Mouse (Mus musculus) testis, postnatal 14 days (tissue): Measurements from ENCODE around the gene Abcf2.

Source experiments
- DNase-seq: peaks from one replicate; pipeline ENCODE4 v3.0.0; 2021; ENCODE audit warnings: low spot score

Abcf2 gene

DNA sequence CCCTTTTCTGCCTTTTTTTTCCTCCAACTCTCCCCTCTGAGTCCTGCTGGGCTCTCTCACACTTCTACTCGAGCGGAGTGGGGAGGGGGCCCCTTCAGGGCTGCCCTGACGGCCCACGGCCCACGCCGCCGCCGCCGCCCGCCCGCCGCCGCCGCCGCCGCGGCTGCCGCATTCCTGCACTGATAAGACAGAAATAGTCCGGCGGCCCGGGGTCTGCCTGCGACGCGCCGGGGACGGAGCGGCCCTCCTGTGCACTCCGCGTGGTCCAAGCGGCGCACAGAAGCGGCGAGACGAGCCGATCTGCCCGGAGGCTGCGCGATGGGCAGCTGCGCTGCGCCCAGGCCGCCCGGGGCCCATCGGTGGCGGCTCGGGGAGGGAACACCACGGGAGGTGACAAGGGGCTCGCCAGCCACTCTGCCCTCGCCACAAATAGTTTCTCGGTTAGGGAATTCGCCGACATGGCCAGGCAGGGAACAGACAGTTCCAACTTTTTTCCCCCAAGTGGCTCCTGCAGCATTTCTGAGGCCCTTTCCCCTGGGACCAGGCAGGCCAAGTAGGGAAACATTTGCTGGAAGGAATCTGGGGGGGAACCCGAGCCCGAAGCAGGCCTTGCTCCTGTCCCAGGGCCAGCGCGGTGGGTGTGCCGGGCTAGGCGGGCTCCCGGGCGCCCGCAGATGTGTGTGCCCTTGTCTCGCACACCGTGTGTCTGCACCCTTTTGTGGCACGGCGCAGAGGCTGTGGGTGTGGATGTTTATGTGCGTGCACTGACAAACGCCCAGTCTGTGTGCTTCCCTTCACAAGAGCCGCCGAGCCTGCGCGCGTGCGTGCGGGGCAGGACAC is 24.9 kb upstream of the Abcf2 start:
- peak; percentile 81 for DNase-seq

DNA sequence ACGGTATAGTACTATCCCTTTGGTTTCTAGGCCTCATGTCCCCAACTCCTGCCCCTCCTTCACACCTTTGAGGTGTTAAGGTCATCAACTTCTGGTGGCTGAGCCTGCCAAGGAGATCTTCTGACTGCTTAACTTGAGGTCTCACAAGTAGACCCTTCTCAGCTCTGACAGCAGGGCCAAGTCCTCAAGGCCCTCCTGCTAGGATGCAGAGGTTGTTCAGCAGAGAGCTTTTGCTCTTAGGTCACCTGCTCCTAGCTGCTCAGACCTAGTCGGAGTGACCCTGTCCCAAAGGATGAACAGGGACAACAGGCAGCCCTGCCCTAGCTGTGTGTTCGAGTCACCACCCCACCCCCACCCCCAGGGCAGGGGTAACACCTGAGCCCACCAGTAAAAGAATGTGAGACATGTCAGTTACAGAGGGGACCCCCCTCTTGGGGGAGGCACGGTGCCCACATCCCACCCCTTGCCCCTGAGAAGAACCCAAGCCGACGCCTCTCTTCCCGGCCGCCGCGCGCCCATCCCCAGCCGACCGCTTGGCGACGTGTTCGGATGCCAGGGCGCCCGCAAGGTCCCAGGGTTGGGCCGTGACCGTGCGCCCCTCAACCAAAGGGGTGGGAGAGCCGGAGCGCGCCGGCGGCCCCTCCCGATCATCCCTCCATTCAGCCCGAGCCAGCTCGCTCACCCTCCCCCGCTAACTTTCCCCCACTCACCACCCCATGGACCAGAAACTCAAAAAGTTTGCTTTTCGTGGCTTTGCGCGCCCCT is 24.0 kb upstream of the Abcf2 start:
- DNase-seq, result no peak

DNA sequence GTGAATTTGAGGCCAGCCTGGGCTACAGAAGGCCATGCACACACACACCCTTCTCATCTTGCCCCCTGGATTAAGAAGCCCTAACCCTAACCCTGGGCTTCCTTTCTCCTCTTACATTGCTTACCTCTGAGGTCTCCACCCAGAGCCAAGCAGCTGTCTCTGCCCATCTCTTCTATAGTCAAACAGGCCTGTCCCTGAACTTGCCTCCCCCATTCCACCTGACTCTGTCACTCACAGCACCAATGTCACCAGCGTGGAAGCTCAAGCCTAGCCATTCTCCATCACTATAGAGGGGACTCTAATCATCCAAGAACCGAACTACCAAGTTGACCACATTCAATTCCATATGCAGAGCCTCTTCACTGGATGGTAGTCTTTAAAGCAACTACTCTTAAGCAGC is 23.0 kb upstream of the Abcf2 start:
- DNase-seq, result no peak

DNA sequence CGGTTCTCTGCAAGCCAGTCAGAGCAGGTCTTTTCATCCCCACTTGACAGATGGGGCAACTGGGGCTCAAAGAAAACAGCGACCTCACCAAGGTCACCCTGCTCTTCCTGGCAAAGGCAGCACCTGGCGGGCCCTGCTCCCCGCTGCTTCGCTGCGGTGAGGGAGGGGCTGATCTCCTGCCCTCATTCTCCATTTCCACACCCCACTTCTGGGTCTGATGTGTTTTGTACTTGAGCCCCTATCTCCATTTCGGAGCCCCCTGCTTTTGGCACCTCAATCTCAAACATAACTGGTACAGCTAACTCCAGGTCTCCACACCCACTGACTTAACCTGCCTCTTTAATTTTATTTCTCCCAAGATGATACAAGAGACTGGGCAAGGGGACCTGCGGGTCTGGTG is 21.9 kb upstream of the Abcf2 start:
- DNase-seq, result no peak

DNA sequence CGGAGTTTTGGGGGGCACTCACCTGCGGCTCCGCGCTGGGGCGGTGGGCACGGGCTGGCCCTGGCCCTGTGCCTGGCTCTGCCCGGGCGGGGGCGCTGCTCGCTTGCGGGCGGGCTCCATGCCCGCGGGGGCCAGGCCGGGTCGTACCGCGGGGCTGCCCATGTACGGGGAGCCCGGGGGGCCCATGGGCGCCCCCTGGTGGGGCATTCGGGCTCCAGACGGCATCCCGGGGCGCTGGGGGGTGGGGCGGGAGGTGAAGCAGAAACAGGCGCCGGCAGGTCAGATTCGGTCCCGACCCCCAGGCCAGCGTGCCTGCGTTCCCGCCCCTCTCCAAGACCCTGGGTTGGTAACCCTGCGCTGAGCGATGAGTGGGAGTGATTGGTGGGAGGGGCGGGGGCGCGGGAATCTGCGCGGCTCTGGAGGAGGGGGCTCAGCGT is 21.3 kb upstream of the Abcf2 start:
- DNase-seq, result peak; percentile 73

DNA sequence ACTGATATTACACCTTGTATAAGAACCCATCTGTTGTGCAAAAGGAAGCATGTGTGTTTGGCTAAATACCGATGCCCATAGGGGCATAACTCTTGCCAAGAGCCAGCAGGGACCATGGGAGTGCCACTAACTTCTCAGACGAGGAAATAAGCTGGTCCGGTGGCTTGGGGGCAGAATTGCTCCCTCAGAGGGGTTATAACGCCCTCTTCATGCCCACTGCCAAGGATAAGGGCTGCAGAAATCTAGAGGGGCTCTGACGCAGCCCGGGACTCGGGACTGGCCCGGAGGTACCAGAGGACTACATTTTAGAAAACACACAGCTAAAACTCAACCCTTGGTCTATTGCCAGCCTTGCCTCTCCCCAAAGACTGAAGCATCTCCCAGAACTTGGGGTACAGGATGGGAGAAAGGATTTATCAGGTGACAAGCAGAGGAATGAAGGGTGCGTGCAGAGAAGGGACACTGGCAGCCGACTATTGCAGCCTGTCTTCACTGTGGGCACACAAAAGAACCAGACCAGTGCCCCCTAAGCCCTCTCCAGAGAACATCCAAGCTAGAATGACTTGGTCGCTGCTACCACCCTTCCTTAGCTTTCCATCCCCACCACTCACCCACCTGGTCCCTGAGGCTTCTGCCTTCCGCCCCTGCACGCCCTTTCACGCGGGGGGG is 20.8 kb upstream of the Abcf2 start:
- DNase-seq, result no peak

DNA sequence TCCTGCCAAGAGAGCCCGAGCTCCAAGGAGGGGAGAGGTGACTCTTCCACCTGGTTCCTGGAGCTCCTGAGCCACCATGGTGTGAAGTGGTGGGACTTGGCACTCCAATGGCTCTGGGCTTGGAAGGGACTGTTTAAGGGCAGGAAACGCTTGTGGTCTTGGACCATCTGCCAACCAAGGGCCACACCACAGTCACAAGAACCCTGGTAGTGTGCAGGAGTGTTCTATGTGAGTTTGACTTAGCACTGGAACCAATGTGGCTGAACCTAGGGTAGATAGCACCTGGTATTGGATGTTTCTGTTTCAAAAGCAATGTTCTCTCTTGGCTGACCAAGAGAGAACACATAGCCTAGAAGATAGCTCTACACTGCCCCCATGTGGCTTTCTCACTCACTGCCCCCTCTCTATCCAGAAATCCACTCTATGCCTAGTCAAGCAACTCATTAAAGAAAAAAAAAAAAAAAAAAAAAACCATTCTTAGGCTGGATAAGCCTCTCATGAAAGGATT is 20.0 kb upstream of the Abcf2 start:
- no peak for DNase-seq

DNA sequence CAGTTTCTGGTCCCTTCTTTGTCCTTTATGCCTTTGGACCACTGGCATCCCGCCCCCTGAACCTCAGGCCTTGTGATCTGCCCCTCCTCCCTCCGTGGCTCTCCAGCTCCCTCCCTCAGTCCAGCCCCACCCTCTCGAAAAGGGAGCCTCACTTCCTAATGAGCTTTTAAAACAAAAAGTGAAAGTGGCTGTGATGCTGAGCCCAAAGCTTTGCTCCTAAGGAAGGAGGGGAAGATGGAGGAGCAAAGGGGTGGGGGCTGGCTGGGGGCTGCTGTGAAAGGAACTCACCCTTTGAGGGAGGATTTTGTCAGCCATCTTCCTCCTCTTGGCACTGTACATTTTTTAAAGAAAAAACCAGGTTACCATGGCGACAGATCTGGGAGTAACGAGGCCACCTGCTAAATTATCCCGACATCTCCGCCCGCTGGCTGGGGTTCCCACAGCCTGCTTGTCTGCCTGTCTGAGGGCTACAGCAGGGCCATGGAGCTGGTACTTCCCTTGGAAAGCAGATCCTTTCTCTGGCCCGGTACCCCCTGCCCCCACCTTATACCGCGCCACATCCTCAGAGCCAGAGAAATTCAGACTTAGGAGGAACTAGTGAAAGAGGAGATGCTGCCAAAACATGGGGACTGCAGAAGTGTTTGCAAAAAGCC is 19.4 kb upstream of the Abcf2 start:
- DNase-seq, result no peak

DNA sequence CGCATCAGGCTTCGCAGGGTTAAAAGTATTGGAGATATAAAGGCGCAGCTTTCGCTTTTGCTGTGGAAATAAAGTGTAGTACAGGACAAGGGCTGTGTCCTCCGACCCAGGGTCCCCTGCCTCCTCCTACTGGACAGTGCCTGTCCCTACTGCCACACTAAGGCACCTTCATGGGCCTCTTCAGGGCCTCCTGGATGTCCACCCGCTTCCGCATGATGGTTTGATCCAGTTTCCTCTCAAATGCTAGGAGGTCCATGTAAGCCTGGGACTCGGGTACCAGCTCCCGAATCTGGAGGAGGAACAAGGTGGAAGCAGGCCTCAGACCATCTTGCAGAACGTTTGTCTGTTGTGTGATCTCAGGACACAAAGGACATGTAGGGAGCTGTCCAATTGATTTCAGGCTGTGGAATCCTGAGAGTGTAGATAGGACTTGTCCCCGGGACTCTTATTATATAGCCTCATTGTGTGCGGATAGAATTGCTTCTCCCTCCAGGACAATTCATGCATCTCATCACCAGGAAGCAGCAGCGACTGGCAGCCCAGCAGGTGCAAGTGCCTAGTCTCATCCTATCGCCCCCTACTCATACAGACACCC is 18.6 kb upstream of the Abcf2 start:
- no peak for DNase-seq

DNA sequence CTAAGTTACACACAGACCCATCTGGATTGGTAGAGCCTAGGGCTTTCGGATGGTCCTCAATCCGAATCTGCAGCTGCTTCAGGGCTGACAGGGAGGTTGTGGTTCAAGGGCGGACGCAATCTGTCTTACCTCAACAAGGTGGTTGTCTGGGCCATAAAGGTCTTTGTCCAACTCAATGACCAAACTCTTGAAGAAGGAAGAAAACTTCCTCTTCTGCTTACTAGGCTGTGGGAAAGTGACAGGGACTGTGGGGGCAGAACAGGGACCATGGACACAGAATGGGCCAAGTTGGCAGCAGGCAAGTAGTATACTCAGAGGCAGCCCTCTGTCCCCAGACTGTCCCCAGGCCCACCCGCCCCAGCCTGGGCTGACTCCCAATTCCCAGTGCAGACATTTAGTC is 18.0 kb upstream of the Abcf2 start:
- DNase-seq, result no peak

DNA sequence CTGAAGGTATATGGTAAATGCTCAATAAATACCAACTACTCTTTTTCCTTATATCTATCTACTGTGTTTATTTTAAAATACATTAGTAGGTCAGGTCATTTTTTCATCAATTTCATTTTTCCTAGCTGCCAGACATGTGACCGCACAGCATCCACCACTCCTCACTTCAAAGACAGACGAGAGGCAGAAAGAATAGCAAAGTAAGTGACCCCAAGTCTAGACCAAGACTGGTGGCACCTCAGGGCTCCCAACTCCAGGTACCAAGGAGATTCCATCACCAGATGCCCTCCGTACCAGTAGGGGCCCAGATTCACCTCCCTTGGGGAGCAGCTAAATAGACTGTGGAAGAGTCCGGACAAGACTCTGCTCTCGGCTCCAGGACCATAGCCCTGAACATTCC is 17.1 kb upstream of the Abcf2 start:
- no peak for DNase-seq

DNA sequence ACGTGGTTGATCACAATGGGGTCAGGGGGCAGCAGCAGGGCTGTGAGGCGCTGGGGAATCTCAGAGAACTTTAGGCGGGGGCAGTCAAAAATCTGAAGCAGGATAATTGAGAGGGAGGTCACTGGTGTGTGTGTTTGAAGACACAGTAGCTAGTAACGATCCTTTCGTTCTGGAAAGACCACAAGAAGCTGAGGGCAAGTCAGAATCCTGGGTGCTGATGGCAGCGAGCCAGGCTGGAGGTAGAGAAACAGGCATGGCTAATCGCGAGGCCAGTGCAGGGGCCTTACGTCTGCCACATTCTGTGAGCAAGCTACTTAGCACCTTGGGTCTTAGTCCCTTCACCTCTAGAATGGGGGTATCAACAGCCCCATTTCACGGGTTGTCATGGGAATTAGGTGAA is 16.7 kb upstream of the Abcf2 start:
- DNase-seq, result no peak

DNA sequence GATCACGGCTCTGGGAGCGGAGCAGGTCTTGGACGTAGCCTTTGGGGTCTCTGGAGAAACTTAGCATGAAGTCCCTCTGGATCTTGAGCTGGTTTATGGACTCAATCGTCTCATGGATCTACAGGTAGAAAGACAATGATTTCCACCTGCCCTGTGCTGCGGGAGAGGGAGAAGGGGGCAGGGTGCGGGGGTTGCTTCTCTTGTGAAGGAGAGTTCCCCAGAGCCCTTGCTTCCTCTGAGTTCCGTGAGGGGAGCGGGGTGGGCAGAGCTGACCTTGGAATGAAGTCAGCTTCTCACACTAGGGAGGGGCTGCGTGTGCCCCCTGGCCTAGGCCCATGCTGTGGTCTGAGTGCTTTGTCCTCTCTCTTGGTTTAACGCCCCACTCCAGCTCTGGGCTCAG is 16.0 kb upstream of the Abcf2 start:
- no peak for DNase-seq

DNA sequence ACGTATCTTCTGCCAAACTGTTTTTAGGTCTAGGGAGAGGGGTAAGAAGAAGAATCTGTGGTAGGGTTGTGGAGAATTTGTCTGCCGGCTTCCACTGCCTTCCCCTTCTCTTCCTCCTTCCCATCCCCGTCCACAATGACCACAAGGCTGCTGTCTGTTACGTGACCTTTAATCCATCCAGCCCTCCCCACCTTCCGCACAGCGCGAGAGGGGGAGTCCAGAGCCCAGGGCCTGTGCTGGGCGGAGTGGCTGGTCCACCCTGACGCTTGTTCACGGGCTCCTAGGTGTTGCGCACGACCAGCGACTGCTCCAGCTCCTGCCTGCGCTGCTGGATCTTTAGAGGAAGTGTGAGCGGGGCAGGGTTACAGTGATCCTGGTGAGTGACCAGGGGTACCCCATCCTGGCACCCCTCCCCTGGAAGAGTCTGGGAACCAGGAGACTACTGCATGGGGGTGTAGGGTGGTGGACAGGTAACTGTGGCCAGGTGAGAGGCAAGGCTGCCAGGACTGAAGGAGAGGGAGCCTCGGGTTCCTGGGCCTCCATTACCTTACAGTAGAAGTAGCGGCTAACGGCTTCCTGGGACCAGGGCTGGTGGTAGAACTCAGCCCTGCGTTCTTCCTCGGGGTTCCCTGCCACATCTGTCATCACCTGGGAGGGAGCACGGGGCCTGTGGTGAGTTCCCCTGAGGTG is 15.3 kb upstream of the Abcf2 start:
- no peak for DNase-seq

DNA sequence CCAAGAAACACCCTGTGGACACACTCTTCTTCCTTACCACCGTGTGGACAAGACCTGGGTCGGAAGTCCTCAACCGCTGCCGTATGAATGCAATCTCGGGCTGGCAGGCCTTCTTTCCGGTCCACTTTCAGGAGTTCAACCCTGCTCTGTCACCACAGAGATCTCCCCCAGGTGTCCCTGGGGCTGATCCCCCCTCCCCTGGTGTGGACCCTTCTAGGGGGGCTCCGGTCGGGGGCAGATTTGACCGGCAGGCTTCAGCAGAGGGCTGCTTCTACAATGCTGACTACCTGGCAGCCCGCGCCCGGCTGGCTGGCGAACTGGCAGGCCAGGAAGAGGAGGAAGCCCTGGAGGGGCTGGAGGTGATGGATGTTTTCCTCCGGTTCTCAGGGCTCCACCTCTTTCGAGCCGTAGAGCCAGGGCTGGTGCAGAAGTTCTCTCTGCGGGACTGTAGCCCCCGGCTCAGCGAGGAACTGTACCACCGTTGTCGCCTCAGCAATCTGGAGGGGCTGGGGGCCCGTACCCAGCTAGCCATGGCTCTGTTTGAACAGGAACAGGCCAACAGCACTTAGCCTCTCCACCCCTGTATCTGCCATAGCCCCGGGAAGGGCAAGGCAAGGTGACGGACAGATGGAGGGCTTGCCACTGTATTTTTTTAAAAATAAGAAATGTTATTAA is 14.7 kb upstream of the Abcf2 start:
- no peak for DNase-seq

DNA sequence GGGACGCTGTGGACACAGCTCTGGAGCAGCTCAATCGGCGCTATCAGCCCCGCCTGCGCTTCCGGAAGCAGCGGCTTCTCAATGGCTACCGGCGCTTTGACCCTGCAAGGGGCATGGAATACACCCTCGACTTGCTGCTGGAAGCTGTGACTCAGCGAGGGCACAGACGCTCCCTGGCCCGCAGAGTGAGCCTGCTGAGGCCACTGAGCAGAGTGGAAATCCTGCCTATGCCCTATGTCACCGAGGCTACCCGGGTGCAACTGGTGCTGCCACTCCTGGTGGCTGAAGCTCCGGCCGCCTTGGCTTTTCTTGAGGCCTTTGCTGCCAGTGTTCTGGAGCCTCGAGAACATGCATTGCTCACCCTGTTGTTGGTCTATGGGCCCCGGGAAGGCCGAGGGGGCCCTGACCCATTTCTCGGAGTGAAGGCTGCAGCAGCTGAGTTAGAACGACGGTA is 14.0 kb upstream of the Abcf2 start:
- DNase-seq, result no peak

DNA sequence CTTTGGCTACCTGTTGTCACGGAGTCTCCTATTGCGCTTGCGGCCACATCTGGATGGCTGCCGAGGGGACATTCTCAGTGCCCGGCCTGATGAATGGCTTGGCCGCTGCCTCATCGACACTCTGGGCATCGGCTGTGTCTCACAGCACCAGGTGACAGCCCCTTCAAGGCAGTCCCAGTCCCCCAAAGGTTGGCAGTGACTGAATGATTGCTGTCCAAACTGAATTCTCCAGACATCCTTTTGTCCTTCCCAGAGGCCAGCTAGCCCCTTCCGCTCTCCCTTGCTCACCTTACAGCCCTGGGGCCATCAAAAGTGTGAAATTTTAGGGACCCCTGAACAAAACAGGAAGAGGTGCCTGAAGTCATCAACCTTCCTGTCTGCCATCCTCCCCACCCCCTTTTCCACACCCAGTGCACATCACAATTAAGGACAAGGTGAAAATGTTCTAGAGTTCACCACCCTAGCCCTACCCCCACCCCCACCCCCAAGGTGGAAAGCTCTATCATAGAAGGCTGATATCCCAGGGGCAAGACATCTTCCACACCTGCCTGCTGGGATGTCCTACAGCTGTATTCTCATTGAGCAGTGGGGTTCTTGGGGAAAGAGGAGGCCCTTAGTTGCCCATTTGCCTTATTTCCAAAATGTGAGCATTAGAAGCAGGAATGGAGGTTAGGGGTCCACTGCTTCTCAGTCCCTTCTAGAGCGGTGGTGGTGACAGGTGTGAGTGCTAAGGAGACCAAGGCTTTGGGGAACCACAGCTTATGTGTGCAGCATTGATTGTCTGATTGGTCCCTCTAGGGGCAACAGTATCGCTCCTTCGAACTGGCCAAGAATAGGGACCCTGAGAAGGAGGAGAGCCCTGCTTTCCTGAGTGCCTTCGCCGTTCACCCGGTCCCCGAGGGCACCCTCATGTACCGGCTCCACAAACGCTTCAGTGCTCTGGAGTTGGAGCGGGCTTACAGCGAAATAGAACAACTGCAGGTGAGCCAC is 12.5 kb upstream of the Abcf2 start:
- DNase-seq, result no peak

DNA sequence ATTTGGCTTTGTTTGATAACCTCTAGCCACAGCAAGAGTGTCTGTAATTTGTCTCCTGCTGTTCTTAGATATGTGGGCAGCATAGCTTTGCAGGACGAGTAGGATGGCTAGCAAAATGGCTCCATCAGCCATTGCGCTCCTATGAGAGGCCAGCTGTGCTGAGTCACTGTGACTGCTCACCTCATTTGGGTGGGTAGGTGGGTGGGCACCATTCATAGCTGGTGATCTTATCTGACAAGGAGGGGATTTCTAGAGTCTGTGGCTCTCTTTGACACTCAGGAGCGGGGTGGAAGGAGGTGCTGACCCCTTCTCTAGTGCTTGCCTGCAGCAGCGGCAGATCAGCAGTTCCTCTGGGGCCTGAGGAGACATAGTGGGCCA is 9.9 kb upstream of the Abcf2 start:
- DNase-seq, result no peak

DNA sequence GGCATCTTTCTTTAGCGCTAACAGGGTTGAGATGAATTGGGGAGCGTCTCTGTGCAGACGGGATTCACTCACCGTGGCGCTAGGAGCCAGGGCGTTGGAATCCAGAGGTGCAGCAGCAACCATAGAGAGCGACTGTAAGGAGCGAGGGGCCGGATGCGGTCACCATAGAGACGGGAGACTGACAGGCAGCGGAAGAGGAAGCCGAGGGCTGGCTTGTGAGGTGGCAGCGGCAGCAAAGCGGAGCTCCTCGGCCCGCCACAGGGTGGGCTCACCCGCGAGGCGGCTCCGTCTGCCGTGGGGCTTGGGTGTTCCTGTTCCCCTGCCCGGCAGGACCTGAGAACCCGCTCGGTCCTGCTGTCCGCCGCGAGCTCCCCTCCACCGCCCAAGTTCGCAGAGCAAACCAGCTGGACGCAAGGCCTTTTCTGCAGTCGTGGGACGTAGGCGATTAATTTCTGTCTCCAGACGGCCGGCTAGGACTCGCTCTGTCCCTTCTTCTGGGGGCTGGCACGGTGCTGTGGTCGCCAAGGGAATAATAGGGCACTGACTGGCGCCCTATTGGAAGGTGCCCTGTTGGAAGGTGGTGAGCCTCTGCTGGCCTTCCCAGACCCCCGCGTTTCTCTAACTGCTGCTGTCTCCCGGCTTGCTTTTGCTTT is 9.4 kb upstream of the Abcf2 start, which contains the start of gene Chpf2:
Chpf2 (plus strand) TSS at position 195 of the 653 bp plus-strand sequence.
- peak; percentile 86 for DNase-seq
